37 mouse cellular contexts compared by ENCODE assay signal in genomic region chr3:107689245-107689644, GRCm38 (mm10). TPM values are rescaled to one million over a fixed set of nuclear protein-coding genes. Genes with fewer than 3 reads are reported as not detected.
"Had no signal": no experiment of that assay in that cellular context is flagged by ENCODE, and none has a peak within 500 bp of the region (broad histone marks: within the 10 kb centered on the region; RNA-seq: fewer than 3 reads in every experiment).

No protein-coding gene starts in this region.

- H3K9ac ChIP-seq: heart, embryonic 13.5 days; heart, embryonic 15.5 days; hindbrain, embryonic 13.5 days; hindbrain, embryonic 15.5 days; limb, embryonic 12.5 days; liver, embryonic 13.5 days; liver, embryonic 15.5 days had no signal

- H3K4me3 ChIP-seq: heart, adult 2 months; heart, embryonic 13.5 days; heart, embryonic 15.5 days; hindbrain, embryonic 13.5 days; hindbrain, embryonic 15.5 days; limb, embryonic 10.5 days; limb, embryonic 12.5 days; liver, embryonic 13.5 days; liver, embryonic 15.5 days had no signal

- ATAC-seq: hindbrain, postnatal 0 days had no signal

- DNase-seq: gastrocnemius, postnatal 10 days; gastrocnemius, postnatal 36 days; heart, adult 2 months; heart, postnatal 14 days; heart, postnatal 36 days; kidney, adult 18-20 months; kidney, adult 8-10 months; kidney, postnatal 10 days; kidney, postnatal 25 days; kidney, postnatal 4 days; layer of hippocampus, adult 9-11 months; liver; liver, embryonic 13.5 days had no signal

- H3K27ac ChIP-seq: heart, adult 2 months; heart, embryonic 13.5 days; hindbrain, embryonic 13.5 days; limb, embryonic 10.5 days; limb, embryonic 12.5 days; liver, embryonic 13.5 days; liver, embryonic 15.5 days had no signal

- H3K9me3 ChIP-seq: heart, embryonic 13.5 days; heart, embryonic 15.5 days; hindbrain, embryonic 13.5 days; hindbrain, embryonic 15.5 days; limb, embryonic 10.5 days; limb, embryonic 12.5 days; liver, embryonic 13.5 days; liver, embryonic 15.5 days had no signal

- H3K4me2 ChIP-seq: heart, embryonic 11.5 days; heart, embryonic 13.5 days; heart, embryonic 15.5 days; hindbrain, embryonic 13.5 days; limb, embryonic 12.5 days; liver, embryonic 11.5 days; liver, embryonic 13.5 days; liver, embryonic 15.5 days had no signal

- H3K27me3 ChIP-seq: heart, embryonic 13.5 days; heart, embryonic 15.5 days; hindbrain, embryonic 13.5 days; hindbrain, embryonic 15.5 days; limb, embryonic 12.5 days; liver, embryonic 13.5 days; liver, embryonic 15.5 days had no signal

- H3K36me3 ChIP-seq: heart, embryonic 13.5 days; heart, embryonic 15.5 days; hindbrain, embryonic 13.5 days; limb, embryonic 12.5 days; liver, embryonic 13.5 days; liver, embryonic 15.5 days had no signal

RNA-seq across cellular contexts. Expression of gene Gm10961, which starts 58.1 kb away (rescaled TPM):
- total RNA-seq: gastrocnemius, adult 18-20 months; gastrocnemius, postnatal 10 days; gastrocnemius, postnatal 36 days; heart, adult 2 months; heart, postnatal 14 days; heart, postnatal 36 days; hematopoietic stem cell, adult 5-6 weeks; hindbrain, postnatal 0 days; layer of hippocampus, adult 8-10 months; layer of hippocampus, postnatal 14 days; left cerebral cortex, adult 8-10 months; left cerebral cortex, postnatal 14 days; left cerebral cortex, postnatal 36 days had no signal
- polyA plus RNA-seq: gonadal fat pad, adult 2 months; heart, adult 2 months; heart, embryonic 11.5 days; heart, embryonic 13.5 days; heart, embryonic 15.5 days; heart, postnatal 0 days; hindbrain, embryonic 11.5 days; hindbrain, embryonic 13.5 days; hindbrain, embryonic 15.5 days; hindbrain, postnatal 0 days; intestine, embryonic 14.5 days; kidney, embryonic 14.5 days; kidney, embryonic 16.5 days; limb, embryonic 10.5 days; limb, embryonic 12.5 days; limb, embryonic 14.5 days; liver, embryonic 11.5 days; liver, embryonic 13.5 days; liver, embryonic 15.5 days had no signal
